Comparison of ENCODE assay signal across 23 mouse cellular contexts in the genomic region with DNA sequence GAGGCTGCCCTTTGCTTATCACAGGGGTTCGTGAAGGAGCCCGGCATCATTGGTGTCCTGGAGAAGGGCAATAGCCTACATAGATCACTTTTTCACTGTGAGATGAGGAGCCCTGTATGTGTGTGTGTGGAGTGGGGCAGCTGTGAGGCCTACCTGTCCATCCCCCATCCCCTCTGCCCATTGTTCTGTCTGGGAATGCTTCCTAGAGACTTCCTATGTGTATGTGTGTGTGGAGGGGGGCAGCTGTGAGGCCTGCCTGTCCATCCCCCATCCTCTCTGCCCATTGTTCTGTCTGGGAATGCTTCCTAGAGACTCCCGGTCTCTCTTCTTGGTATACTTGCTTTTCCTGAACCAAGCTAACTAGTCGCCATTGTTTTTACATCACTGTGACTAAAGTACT.
"Had no signal": no experiment of that assay in that cellular context is flagged by ENCODE, and none has a peak within 500 bp of the region (broad histone marks: within the 10 kb centered on the region; RNA-seq: fewer than 3 reads in every experiment).

No protein-coding gene starts in this region.

- H3K4me3 ChIP-seq: limb, embryonic 12.5 days; limb, embryonic 15.5 days; liver, embryonic 12.5 days; megakaryocyte, embryonic 14.5 days; midbrain, embryonic 10.5 days; midbrain, embryonic 13.5 days; myocyte; neural tube, embryonic 13.5 days; stomach, embryonic 15.5 days had no signal

- H3K4me1 ChIP-seq: megakaryocyte, embryonic 14.5 days; neural tube, embryonic 13.5 days; stomach, embryonic 15.5 days had no signal

- H3K9ac ChIP-seq: limb, embryonic 12.5 days; limb, embryonic 15.5 days; liver, embryonic 12.5 days; midbrain, embryonic 13.5 days; neural tube, embryonic 13.5 days; stomach, embryonic 15.5 days had no signal

- ATAC-seq: intestine, embryonic 16.5 days; midbrain, embryonic 13.5 days; midbrain, embryonic 16.5 days had no signal

- H3K9me3 ChIP-seq: limb, embryonic 12.5 days; limb, embryonic 15.5 days; liver, embryonic 12.5 days; midbrain, embryonic 10.5 days; midbrain, embryonic 13.5 days; neural tube, embryonic 13.5 days; stomach, embryonic 15.5 days had no signal

- H3K27me3 ChIP-seq: limb, embryonic 12.5 days; limb, embryonic 15.5 days; liver, embryonic 12.5 days; megakaryocyte, embryonic 14.5 days; midbrain, embryonic 13.5 days; neural tube, embryonic 13.5 days; stomach, embryonic 15.5 days had no signal

- H3K27ac ChIP-seq: limb, embryonic 12.5 days; limb, embryonic 15.5 days; liver, embryonic 12.5 days; midbrain, embryonic 10.5 days; midbrain, embryonic 13.5 days; neural tube, embryonic 13.5 days; stomach, embryonic 15.5 days had no signal

- DNase-seq: kidney, adult 18-20 months; kidney, adult 9 months; kidney, postnatal 14 days; kidney, postnatal 4 days; left cerebral cortex, postnatal 4 days; lung, postnatal 10 days; retina, postnatal 1 day; right cerebral cortex, postnatal 25 days; spleen, adult 18-20 months; thymus, adult 2 months; thymus, postnatal 14 days; thymus, postnatal 4 days had no signal

- H3K4me2 ChIP-seq: limb, embryonic 12.5 days; limb, embryonic 15.5 days; liver, embryonic 12.5 days; midbrain, embryonic 13.5 days; neural tube, embryonic 13.5 days; stomach, embryonic 15.5 days had no signal
